Mouse (Mus musculus) ES-Bruce4 (cell line): ENCODE measurements at regions not wholly inside any gene's neighbourhood (a gene's known extent, or its start where the extent isn't known, plus 50 kb on each side); places are given as distances from the start of the nearest gene placed in this dataset.

ENCODE experiments used
- CTCF ChIP-seq: IDR thresholded peaks from one replicate; pipeline ENCODE4 v1.8.1; 2011; ENCODE audit warnings: low read depth, low read length
- EP300 ChIP-seq: IDR thresholded peaks from 2 replicates; pipeline ENCODE4 v1.6.1; 2011; ENCODE audit warnings: low read depth, low read length; ENCODE audit not compliant: insufficient read depth
- POLR2A ChIP-seq: IDR thresholded peaks from one replicate; pipeline ENCODE4 v1.8.1; 2011; ENCODE audit warnings: low read length; ENCODE audit not compliant: insufficient read depth

DNA sequence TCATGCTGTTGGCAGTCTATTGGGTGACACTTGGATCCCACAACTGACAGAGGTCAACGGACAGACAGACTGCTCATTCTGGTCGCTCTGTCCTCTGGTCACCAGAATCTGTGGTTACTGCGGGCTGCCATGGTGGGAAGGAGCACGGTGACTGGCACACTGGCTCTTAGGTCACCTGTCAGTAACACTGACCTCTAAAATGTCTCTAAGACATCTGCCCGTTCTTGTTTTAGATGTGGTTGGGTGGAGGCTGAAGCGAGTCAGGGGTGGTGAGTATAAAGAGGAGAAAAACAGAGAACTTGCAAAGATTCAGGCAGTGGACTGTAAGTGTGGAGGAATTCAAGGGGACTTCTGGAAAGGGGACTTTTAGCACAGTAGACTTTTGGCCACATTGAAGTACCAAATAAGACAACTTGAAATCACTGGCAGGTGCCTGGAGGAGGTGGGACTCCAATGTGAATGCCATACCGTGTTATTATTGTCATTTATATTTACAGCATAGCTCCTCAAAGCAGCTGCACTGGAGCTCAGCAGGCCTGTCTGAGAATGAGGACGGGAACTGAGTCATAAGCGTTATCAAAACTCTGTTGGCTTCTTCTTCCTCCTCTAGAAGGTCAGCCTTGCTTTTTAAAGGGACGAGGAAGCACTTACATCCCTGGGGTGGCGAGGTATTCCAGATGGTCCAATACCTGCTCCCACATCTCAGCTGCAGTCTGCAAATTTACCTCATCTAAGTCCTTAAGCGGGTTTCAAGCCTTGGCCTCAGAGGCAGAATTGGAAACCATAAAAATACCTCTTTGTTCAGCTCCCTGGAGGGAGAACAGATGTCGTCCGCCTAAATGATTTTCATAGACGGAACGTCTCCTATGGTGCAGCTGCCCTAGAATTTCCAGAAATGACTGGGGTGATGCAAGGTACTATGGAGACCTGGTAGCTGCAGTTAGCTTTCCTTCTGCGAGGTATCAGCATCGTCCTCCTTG is 351.3 kb downstream of the Nuak1 start:
- no peak for TF ChIP-seq POLR2A
- TF ChIP-seq EP300, result no peak
- no peak for TF ChIP-seq CTCF
